Mouse (Mus musculus) myocyte (in vitro differentiated cells): ENCODE data around the gene Mab21l1.

Experiments used
- CEBPB ChIP-seq: IDR thresholded peaks from 2 replicates; pipeline ENCODE4 v1.6.1; 2011; ENCODE audit warnings: mild to moderate bottlenecking, moderate library complexity; ENCODE audit not compliant: poor library complexity, insufficient read depth, severe bottlenecking
- MAX ChIP-seq: IDR thresholded peaks from one replicate; pipeline ENCODE4 v1.6.1; 2011; ENCODE audit warnings: low read depth, mild to moderate bottlenecking, control low read depth
- POLR2A ChIP-seq: IDR thresholded peaks from one replicate; pipeline ENCODE4 v1.6.1; 2011; ENCODE audit warnings: low read depth, mild to moderate bottlenecking, control low read depth, moderate library complexity; ENCODE audit not compliant: insufficient read length
- POLR2AphosphoS2 ChIP-seq: IDR thresholded peaks from one replicate; pipeline ENCODE4 v1.6.1; 2011; ENCODE audit warnings: low read depth, control low read depth; ENCODE audit not compliant: insufficient read length
- SRF ChIP-seq: IDR thresholded peaks from one replicate; pipeline ENCODE4 v1.6.1; 2011; ENCODE audit warnings: low read depth; ENCODE audit not compliant: control insufficient read depth, insufficient read length
- USF1 ChIP-seq: IDR thresholded peaks from one replicate; pipeline ENCODE4 v1.6.1; 2011; ENCODE audit warnings: low read depth, mild to moderate bottlenecking, control low read depth, moderate library complexity

DNA sequence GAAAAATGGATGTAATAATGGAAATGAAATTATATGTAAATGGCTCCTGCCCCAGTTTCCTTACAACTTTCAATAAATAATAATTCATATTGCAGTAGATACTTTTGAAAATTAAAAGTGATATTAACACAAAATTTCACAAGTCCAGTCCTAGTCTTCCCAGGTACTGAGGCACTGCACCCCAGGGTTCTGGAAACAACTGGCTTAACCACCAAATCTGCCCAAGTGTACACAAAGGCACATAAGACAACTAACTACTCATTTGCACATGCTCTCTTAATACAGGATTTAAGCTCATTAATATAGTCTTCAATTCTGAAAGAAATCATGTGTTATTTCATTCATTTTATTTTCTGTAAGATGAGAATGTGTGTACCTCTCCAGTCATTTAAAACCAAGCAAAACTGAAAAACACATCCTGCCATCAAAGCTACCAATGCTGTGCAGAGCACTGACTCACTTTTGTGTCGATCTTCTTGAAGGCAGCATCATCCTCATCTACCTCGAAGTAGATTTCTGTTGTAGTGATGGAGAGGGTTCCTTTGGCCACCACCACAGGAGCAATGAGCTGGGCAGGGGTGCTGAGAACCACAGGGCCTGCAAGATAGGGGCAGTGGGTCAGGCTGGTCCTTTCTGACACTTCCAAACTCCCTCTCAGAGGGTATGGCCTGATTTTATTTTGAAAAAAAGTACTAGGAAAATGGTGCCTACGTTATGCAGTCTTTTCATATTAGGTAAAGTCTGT lies 3.8 kb downstream of the Mab21l1 start:
- TF ChIP-seq POLR2A: no peak
- no peak for TF ChIP-seq USF1
- TF ChIP-seq POLR2AphosphoS2: no peak
- TF ChIP-seq SRF: no peak
- TF ChIP-seq MAX: no peak
- no peak for TF ChIP-seq CEBPB
